Mouse (Mus musculus) kidney, postnatal 0 days (tissue): ENCODE data around the gene Cfap61. TPM values are rescaled to one million over a fixed set of nuclear protein-coding genes. Genes with fewer than 3 reads are reported as not detected.

Experiments used
- ATAC-seq: fragments of 200-750 bp; cut with Nextera tagmentation; replicated peaks from 2 replicates; pipeline ENCODE4 v1.8.0; 2017; ENCODE audit warnings: low read depth, moderate number of reproducible peaks, moderate TSS enrichment, moderate library complexity; ENCODE audit not compliant: low FRiP score
- DNase-seq: peaks from one replicate; pipeline ENCODE4 v3.0.0-alpha.2; 2016; ENCODE audit warnings: low spot score
- H3K27ac ChIP-seq: fragments of 300-500 bp; sonication (generic); 2 replicates; pipeline ENCODE4 v1.5.1; 2014; ENCODE audit warnings: mild to moderate bottlenecking
- H3K27me3 ChIP-seq: fragments of 300-500 bp; sonication (generic); 2 replicates; pipeline ENCODE4 v1.6.1; 2014; ENCODE audit warnings: low read length, mixed read lengths; ENCODE audit not compliant: insufficient read depth
- H3K36me3 ChIP-seq: fragments of 300-500 bp; sonication (generic); 2 replicates; pipeline ENCODE4 v1.6.1; 2014; ENCODE audit warnings: low read length, mixed read lengths; ENCODE audit not compliant: insufficient read depth
- H3K4me1 ChIP-seq: fragments of 300-500 bp; sonication (generic); replicated peaks from 2 replicates; pipeline ENCODE4 v1.6.1; 2014; ENCODE audit warnings: antibody characterized with exemption, low read length, mixed read lengths; ENCODE audit not compliant: insufficient read depth
- H3K4me2 ChIP-seq: fragments of 300-500 bp; sonication (generic); 2 replicates; pipeline ENCODE4 v1.6.1; 2014; ENCODE audit warnings: mild to moderate bottlenecking, low read length, moderate library complexity, mixed read lengths
- H3K4me3 ChIP-seq: fragments of 300-500 bp; sonication (generic); replicated peaks from 2 replicates; pipeline ENCODE4 v1.5.1; 2014; ENCODE audit warnings: low read depth, low read length
- H3K9ac ChIP-seq: fragments of 300-500 bp; sonication (generic); 2 replicates; pipeline ENCODE4 v1.6.1; 2014; ENCODE audit warnings: low read depth, low read length
- H3K9me3 ChIP-seq: fragments of 300-500 bp; sonication (generic); replicated peaks from 2 replicates; pipeline ENCODE4 v1.6.1; 2016; ENCODE audit warnings: low read length, inconsistent platforms, mixed read lengths
- CTCF ChIP-seq: IDR thresholded peaks from 2 replicates; pipeline ENCODE4 v1.5.1; 2016; ENCODE audit warnings: antibody characterized with exemption, low read depth, mild to moderate bottlenecking, moderate library complexity
- WGBS: fragments of 180-500 bp; shearing (Covaris S2); extraction: QIAGEN DNeasy Blood & Tissue Kit; methylation state at CpG from one replicate; pipeline ENCODE4 v1.1.7; 2014; 5-methylcytosine and 5-hydroxymethylcytosine counted together
- polyA plus RNA-seq: library from polyadenylated mRNA; unstranded; fragments of >200 nt; fragmentation: Nextera tagmentation; extraction: Ambion mirVana; gene quantifications from 2 replicates; pipeline ENCODE4 v1.2.1, GENCODE M21; 2015

The Cfap61 gene
- polyA plus RNA-seq, 1 experiment from 2014 or later, result 0.32 TPM

DNA sequence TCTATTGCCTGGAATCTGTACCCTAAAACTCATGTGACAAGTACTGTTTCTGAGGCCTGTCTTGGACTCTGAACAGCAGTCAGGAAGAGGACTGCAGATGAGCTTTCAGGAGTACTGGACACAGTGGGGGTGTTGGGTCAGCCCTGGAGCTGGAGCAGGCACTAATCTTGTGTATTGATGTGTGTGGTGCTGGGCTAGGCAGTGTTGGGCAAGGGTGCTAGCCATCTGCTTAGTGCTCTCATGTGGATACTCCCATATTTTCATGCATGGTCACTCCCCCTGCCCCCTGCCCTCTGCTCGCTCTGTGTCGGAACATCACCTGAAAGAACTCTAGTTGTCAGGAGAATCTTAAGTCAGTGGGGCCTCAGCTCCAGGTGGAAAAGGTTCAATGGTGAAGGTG is 309.5 kb downstream of the Cfap61 start:
- Histone ChIP-seq H3K4me1 (no peaks in the 10 kb centered on the region; the same call in 1 of the 2 replicates), H3K27ac (no peak overlapping the region), H3K9me3 (no peaks in the 10 kb centered on the region), H3K4me2 (no peak overlapping the region), H3K4me3 (no peak overlapping the region), H3K36me3 (no peaks in the 10 kb centered on the region), H3K27me3 (no peaks in the 10 kb centered on the region), H3K9ac (no peak overlapping the region)
- DNase-seq (no peak), ATAC-seq (no peak)
- no peak for TF ChIP-seq CTCF
- WGBS, result 78% methylated on average over 2 of the region's 2 CpGs

DNA sequence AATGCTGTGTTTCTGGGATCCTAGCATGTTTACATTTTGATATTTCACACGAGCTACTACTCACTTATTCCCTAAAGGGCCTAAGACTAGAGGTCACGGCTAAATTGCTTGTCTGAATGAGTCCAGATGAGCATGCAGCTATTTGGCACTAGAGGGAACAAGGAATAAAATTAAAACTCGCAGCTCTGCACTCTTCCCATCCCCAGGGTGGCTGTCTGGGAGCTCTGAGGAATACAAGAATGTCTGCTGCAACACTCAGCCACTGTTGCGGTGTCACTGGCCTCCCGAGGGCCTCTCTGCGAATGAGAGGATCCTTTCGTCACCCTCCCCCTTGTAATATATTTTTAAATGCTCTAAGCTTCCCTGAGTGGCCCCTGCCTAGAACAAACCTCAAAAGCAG is 310.8 kb downstream of the Cfap61 start:
- H3K4me1 ChIP-seq, result no peaks in the 10 kb centered on the region; the same call in 1 of the 2 replicates
- no peaks in the 10 kb centered on the region for H3K9me3 ChIP-seq
- H3K27ac ChIP-seq, result no peak overlapping the region
- no peaks in the 10 kb centered on the region for H3K27me3 ChIP-seq
- no peak for TF ChIP-seq CTCF
- H3K9ac ChIP-seq, result no peak overlapping the region
- H3K4me3 ChIP-seq, result no peak overlapping the region
- DNase-seq (no peak), ATAC-seq (no peak)
- no peaks in the 10 kb centered on the region for H3K36me3 ChIP-seq
- 61% methylated on average over 7 of the region's 7 CpGs for WGBS
- H3K4me2 ChIP-seq, result no peak overlapping the region

- Histone ChIP-seq H3K9ac (no peak overlapping the region), H3K4me1 (no peaks in the 10 kb centered on the region; the same call in 1 of the 2 replicates), H3K27ac (no peak overlapping the region), H3K4me2 (no peak overlapping the region), H3K9me3 (no peaks in the 10 kb centered on the region), H3K4me3 (no peak overlapping the region), H3K27me3 (no peaks in the 10 kb centered on the region), H3K36me3 (no peaks in the 10 kb centered on the region)
- 48% methylated on average over 4 of the region's 4 CpGs for WGBS
- no peak for TF ChIP-seq CTCF
- ATAC-seq (no peak), DNase-seq (no peak)
These were observed 312.0 kb downstream of the Cfap61 start for GRCm38 (mm10) chr2:146246409-146247075.

DNA sequence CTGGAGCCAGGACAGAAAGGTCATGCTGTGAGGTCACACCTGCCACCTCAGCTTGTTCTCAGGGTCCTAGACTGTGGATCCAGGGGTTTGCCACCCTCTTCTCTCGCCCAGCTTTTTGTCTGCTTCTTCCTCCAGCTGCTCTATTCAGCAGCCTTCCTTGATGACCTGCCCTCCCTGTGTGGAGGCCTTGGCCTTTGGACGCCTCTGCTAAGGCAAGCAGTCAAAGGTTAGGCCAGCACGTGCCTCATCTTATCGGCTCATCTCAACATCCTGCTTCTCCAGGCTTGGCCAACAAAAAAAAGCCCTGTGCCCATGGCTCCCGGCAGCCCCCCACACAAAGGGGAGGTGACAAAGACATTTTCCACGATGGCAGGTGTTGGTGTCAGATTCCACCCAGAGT is 313.0 kb downstream of the Cfap61 start:
- WGBS, result 26% methylated on average over 6 of the region's 6 CpGs
- ATAC-seq (no peak), DNase-seq (no peak)
- Histone ChIP-seq H3K27me3 (no peaks in the 10 kb centered on the region), H3K4me2 (no peak overlapping the region), H3K36me3 (no peaks in the 10 kb centered on the region), H3K27ac (no peak overlapping the region), H3K4me3 (no peak overlapping the region), H3K9me3 (no peaks in the 10 kb centered on the region), H3K4me1 (no peaks in the 10 kb centered on the region; the same call in 1 of the 2 replicates), H3K9ac (no peak overlapping the region)
- TF ChIP-seq CTCF, result no peak

DNA sequence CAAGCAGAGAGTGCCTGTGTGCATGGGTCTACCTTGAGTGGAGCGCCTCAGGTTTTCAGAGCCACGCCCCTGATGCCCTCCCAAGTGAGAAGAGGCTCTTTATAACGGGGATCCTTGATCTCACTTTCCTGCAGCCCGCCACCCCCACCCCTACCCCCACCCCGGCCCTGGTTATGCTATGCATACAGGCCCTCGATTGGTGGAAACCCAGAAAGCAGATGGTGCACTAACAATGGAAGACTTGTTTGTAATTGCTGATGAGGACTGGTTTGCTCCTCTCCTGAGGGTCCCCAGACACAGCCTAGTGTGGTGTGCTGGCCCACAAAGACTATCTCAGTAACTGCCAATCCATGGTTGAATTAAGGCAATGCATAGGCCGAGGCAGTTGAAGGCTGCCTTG is 314.4 kb downstream of the Cfap61 start:
- no peak overlapping the region for H3K4me2 ChIP-seq
- H3K4me1 ChIP-seq, result no peaks in the 10 kb centered on the region; the same call in 1 of the 2 replicates

GRCm38 (mm10) chr2:146250236-146250904 is 315.8 kb downstream of the Cfap61 start:
- Histone ChIP-seq H3K9ac (no peak overlapping the region), H3K27ac (no peak overlapping the region), H3K4me2 (no peak overlapping the region), H3K27me3 (no peaks in the 10 kb centered on the region), H3K4me3 (no peak overlapping the region), H3K4me1 (no peaks in the 10 kb centered on the region; the same call in 1 of the 2 replicates), H3K9me3 (no peaks in the 10 kb centered on the region), H3K36me3 (no peaks in the 10 kb centered on the region)
- DNase-seq (no peak), ATAC-seq (no peak)
- no peak for TF ChIP-seq CTCF
- WGBS, result 62% methylated on average over 6 of the region's 6 CpGs

More for the DNA sequence above, 314.4 kb downstream of the Cfap61 start:
- no peaks in the 10 kb centered on the region for H3K9me3 ChIP-seq
- DNase-seq (no peak), ATAC-seq (no peak)
- H3K27me3 ChIP-seq, result no peaks in the 10 kb centered on the region
- no peak overlapping the region for H3K27ac ChIP-seq
- H3K36me3 ChIP-seq, result no peaks in the 10 kb centered on the region
- H3K9ac ChIP-seq, result no peak overlapping the region
- 86% methylated on average over 7 of the region's 7 CpGs for WGBS
- H3K4me3 ChIP-seq, result no peak overlapping the region
- no peak for TF ChIP-seq CTCF
